Mouse (Mus musculus): ENCODE results near the gene 4932438A13Rik. TPM values are rescaled to one million over a fixed set of nuclear protein-coding genes. Genes with fewer than 3 reads are reported as not detected.
A peak's percentile ranks its signal among the peaks of the same experiment; 100 is the strongest.

Gene 4932438A13Rik
- polyA plus RNA-seq, 1 experiment from 2014 or later = 54.4 TPM

- no peak overlapping the region for H3K4me3 ChIP-seq
- H3K4me2 ChIP-seq (replicated peaks) = no peak overlapping the region
- H3K27ac ChIP-seq (replicated peaks) = no peak overlapping the region
- no peak for ATAC-seq (ENCODE audit: low FRiP score, low read depth)
- no peak overlapping the region for H3K9ac ChIP-seq (replicated peaks)
- H3K27me3 ChIP-seq = no peaks in the 10 kb centered on the region
- peaks cover 9% of the 10 kb centered on the region for H3K36me3 ChIP-seq
- H3K4me1 ChIP-seq = peaks cover 3% of the 10 kb centered on the region; the same call in 1 of the 2 replicates
- H3K9me3 ChIP-seq = no peaks in the 10 kb centered on the region
Observed at GRCm38 (mm10) chr3:36943706-36944105, 80.8 kb downstream of the 4932438A13Rik start.

- Histone ChIP-seq H3K27ac (replicated peaks) (no peak overlapping the region), H3K36me3 (peaks cover 24% of the 10 kb centered on the region; the same call in 1 of the 2 replicates), H3K4me3 (no peak overlapping the region), H3K27me3 (no peaks in the 10 kb centered on the region), H3K4me2 (replicated peaks) (no peak overlapping the region), H3K9me3 (no peaks in the 10 kb centered on the region), H3K4me1 (no peaks in the 10 kb centered on the region), H3K9ac (replicated peaks) (no peak overlapping the region)
- ATAC-seq (ENCODE audit: low FRiP score, low read depth) = no peak
- WGBS = 81% methylated on average over 2 of the region's 2 CpGs
Observed at GRCm38 (mm10) chr3:37037979-37038378, 175.1 kb downstream of the 4932438A13Rik start.

GRCm38 (mm10) chr3:37039811-37040210 lies 176.9 kb downstream of the 4932438A13Rik start:
- peaks cover 24% of the 10 kb centered on the region; the same call in 1 of the 2 replicates for H3K36me3 ChIP-seq
- H3K27ac ChIP-seq (replicated peaks) = no peak overlapping the region
- H3K9ac ChIP-seq (replicated peaks) = no peak overlapping the region
- ATAC-seq (ENCODE audit: low FRiP score, low read depth) = no peak
- H3K4me1 ChIP-seq = no peaks in the 10 kb centered on the region
- H3K9me3 ChIP-seq = no peaks in the 10 kb centered on the region
- no peak overlapping the region for H3K4me2 ChIP-seq (replicated peaks)
- H3K27me3 ChIP-seq = no peaks in the 10 kb centered on the region
- H3K4me3 ChIP-seq = no peak overlapping the region

- WGBS = 96% methylated on average over 1 of the region's 1 CpGs
- H3K4me1 ChIP-seq = no peaks in the 10 kb centered on the region
- H3K4me2 ChIP-seq (replicated peaks) = no peak overlapping the region
- peaks cover 13% of the 10 kb centered on the region for H3K36me3 ChIP-seq
- no peaks in the 10 kb centered on the region for H3K27me3 ChIP-seq
- H3K27ac ChIP-seq (replicated peaks) = no peak overlapping the region
- no peak for ATAC-seq (ENCODE audit: low FRiP score, low read depth)
- H3K4me3 ChIP-seq = no peak overlapping the region
- H3K9ac ChIP-seq (replicated peaks) = no peak overlapping the region
- H3K9me3 ChIP-seq = no peaks in the 10 kb centered on the region
Observed at GRCm38 (mm10) chr3:37051491-37051890, 188.6 kb downstream of the 4932438A13Rik start.

GRCm38 (mm10) chr3:37063406-37063805 lies 200.5 kb downstream of the 4932438A13Rik start, which contains the start of gene Adad1:
Gene Adad1 (plus strand): TSS chr3:37063527.
- H3K9ac ChIP-seq (replicated peaks) = no peak within 1 kb of the TSS
- peaks cover 13% of the 10 kb centered on the region for H3K9me3 ChIP-seq
- H3K4me3 ChIP-seq = peak within 1 kb of the TSS; percentile 17
- WGBS = 58% methylated on average over 26 of the region's 39 CpGs
- ATAC-seq (ENCODE audit: low FRiP score, low read depth) = no peak
- H3K4me2 ChIP-seq (replicated peaks) = peak within 1 kb of the TSS; percentile 37
- no peaks in the 10 kb centered on the region for H3K36me3 ChIP-seq
- no peaks in the 10 kb centered on the region for H3K27me3 ChIP-seq
- no peaks in the 10 kb centered on the region for H3K4me1 ChIP-seq
- H3K27ac ChIP-seq (replicated peaks) = no peak within 1 kb of the TSS

- H3K27ac ChIP-seq (replicated peaks) = no peak overlapping the region
- H3K9me3 ChIP-seq = peaks cover 3% of the 10 kb centered on the region; the same call in 1 of the 2 replicates
- no peak overlapping the region for H3K4me2 ChIP-seq (replicated peaks)
- no peaks in the 10 kb centered on the region for H3K36me3 ChIP-seq
- no peaks in the 10 kb centered on the region for H3K27me3 ChIP-seq
- H3K4me3 ChIP-seq = no peak overlapping the region
- no peak overlapping the region for H3K9ac ChIP-seq (replicated peaks)
- no peaks in the 10 kb centered on the region for H3K4me1 ChIP-seq
- ATAC-seq (ENCODE audit: low FRiP score, low read depth) = no peak
Observed at GRCm38 (mm10) chr3:37073211-37073610, 210.3 kb downstream of the 4932438A13Rik start.

- ATAC-seq (ENCODE audit: low FRiP score, low read depth) = no peak
- no peaks in the 10 kb centered on the region for H3K4me1 ChIP-seq
- H3K4me2 ChIP-seq (replicated peaks) = no peak overlapping the region
- no peak overlapping the region for H3K27ac ChIP-seq (replicated peaks)
- H3K9me3 ChIP-seq = no peaks in the 10 kb centered on the region
- no peak overlapping the region for H3K9ac ChIP-seq (replicated peaks)
- H3K36me3 ChIP-seq = no peaks in the 10 kb centered on the region
- H3K27me3 ChIP-seq = no peaks in the 10 kb centered on the region
- 86% methylated on average over 4 of the region's 4 CpGs for WGBS
- H3K4me3 ChIP-seq = no peak overlapping the region
Observed at GRCm38 (mm10) chr3:37084860-37085259, 222.0 kb downstream of the 4932438A13Rik start.

- Histone ChIP-seq H3K27me3 (no peaks in the 10 kb centered on the region), H3K36me3 (no peaks in the 10 kb centered on the region), H3K9me3 (no peaks in the 10 kb centered on the region), H3K4me2 (replicated peaks) (no peak overlapping the region), H3K9ac (replicated peaks) (no peak overlapping the region), H3K4me1 (no peaks in the 10 kb centered on the region), H3K4me3 (no peak overlapping the region), H3K27ac (replicated peaks) (no peak overlapping the region)
- ATAC-seq (ENCODE audit: low FRiP score, low read depth) = no peak
Observed at GRCm38 (mm10) chr3:37090721-37091120, 227.8 kb downstream of the 4932438A13Rik start.

Other genes starting within 250 kb of the 4932438A13Rik start
- gene Bbs7, start 249.6 kb upstream of the 4932438A13Rik start, polyA plus RNA-seq (2016; fragmentation: Nextera tagmentation; extraction: Ambion mirVana) = 21.5 and 21.7 TPM in 2 replicates
- gene Trpc3, start 172.9 kb upstream of the 4932438A13Rik start, polyA plus RNA-seq (2016; fragmentation: Nextera tagmentation; extraction: Ambion mirVana) = 4.9 and 6.3 TPM in 2 replicates
- gene Adad1, start 200.4 kb downstream of the 4932438A13Rik start, polyA plus RNA-seq (2016; fragmentation: Nextera tagmentation; extraction: Ambion mirVana) = 0.54 and 0.64 TPM in 2 replicates

Measured in midbrain, embryonic 12.5 days (tissue).